Mouse (Mus musculus) heart, embryonic 10.5 days (tissue): ENCODE results near the gene Tgif2. TPM values are rescaled to one million over a fixed set of nuclear protein-coding genes. Genes with fewer than 3 reads are reported as not detected.
"Not testable (repeated sequence)": the region's sequence is repeated elsewhere in the genome, so short reads cannot be mapped to it uniquely, and the experiment has no call there.

Experiments used
- DNase-seq: peaks from one replicate; pipeline ENCODE4 v3.0.0-alpha.2; 2017; ENCODE audit warnings: low spot score
- H3K27ac ChIP-seq: fragments of 300-500 bp; sonication (generic); 2 replicates; pipeline ENCODE4 v1.5.1; 2016; ENCODE audit warnings: mild to moderate bottlenecking
- H3K27me3 ChIP-seq: fragments of 300-500 bp; sonication (generic); 2 replicates; pipeline ENCODE4 v1.6.1; 2016; ENCODE audit warnings: mild to moderate bottlenecking; ENCODE audit not compliant: poor library complexity, insufficient read depth, severe bottlenecking
- H3K36me3 ChIP-seq: fragments of 300-500 bp; sonication (generic); 2 replicates; pipeline ENCODE4 v1.6.1; 2016; ENCODE audit warnings: mild to moderate bottlenecking, moderate library complexity
- H3K4me1 ChIP-seq: fragments of 300-500 bp; sonication (generic); 2 replicates; pipeline ENCODE4 v1.6.1; 2016; ENCODE audit warnings: mild to moderate bottlenecking
- H3K4me3 ChIP-seq: fragments of 300-500 bp; sonication (generic); 2 replicates; pipeline ENCODE4 v1.5.1; 2016; ENCODE audit warnings: mild to moderate bottlenecking, moderate library complexity
- H3K9me3 ChIP-seq: fragments of 300-500 bp; sonication (generic); 2 replicates; pipeline ENCODE4 v1.6.1; 2016; ENCODE audit warnings: mild to moderate bottlenecking, moderate library complexity
- WGBS: fragments of 180-500 bp; shearing (Covaris S2); methylation state at CpG from one replicate; pipeline ENCODE4 v1.1.7; 2016; 5-methylcytosine and 5-hydroxymethylcytosine counted together
- polyA plus RNA-seq: library from polyadenylated mRNA; unstranded; fragments of >200 nt; fragmentation: Nextera tagmentation; extraction: Ambion mirVana; gene quantifications from 2 replicates; pipeline ENCODE4 v1.2.1, GENCODE M21; 2016

The Tgif2 gene
- polyA plus RNA-seq, 1 experiment from 2014 or later = 62.3 TPM

GRCm38 (mm10) chr2:156850505-156850904 is 10.7 kb downstream of the Tgif2 start:
- Histone ChIP-seq H3K27ac (no peak overlapping the region), H3K36me3 (peaks cover 89% of the 10 kb centered on the region), H3K9me3 (no peaks in the 10 kb centered on the region), H3K4me1 (peaks cover 9% of the 10 kb centered on the region), H3K4me3 (no peak overlapping the region), H3K27me3 (no peaks in the 10 kb centered on the region)
- DNase-seq = no peak
- WGBS = 92% methylated on average over 5 of the region's 5 CpGs

- not testable (repeated sequence) for H3K27ac ChIP-seq, DNase-seq, H3K9me3 ChIP-seq, H3K4me3 ChIP-seq, H3K27me3 ChIP-seq, H3K4me1 ChIP-seq
- WGBS = 94% methylated on average over 10 of the region's 13 CpGs
- H3K36me3 ChIP-seq = peaks cover 77% of the 10 kb centered on the region
These were observed 13.8 kb downstream of the Tgif2 start for GRCm38 (mm10) chr2:156853584-156853983.

GRCm38 (mm10) chr2:156853999-156854771 is 14.4 kb downstream of the Tgif2 start:
- peaks cover 73% of the 10 kb centered on the region for H3K36me3 ChIP-seq
- H3K27me3 ChIP-seq, DNase-seq, H3K9me3 ChIP-seq, H3K4me3 ChIP-seq, H3K4me1 ChIP-seq, H3K27ac ChIP-seq: not testable (repeated sequence)
- 61% methylated on average over 13 of the region's 13 CpGs for WGBS

DNA sequence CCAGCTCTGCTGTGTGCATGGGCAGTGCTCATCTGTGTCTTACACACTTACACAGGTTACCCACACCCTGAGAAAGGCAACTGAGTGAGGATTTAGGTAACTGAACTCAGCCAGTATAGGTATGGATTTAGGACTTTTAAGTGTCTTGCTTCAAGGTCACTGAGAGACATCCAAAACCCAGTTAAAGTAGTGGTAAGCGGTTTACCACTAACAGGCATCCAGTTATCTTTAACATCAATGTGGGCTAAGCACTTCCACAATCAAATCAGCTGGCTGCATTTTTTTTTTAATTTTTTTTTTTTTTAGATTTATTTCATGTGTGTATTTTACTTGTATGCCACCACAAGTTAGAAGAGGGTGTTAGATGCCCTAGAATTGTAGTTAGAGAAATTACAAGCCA is 16.5 kb downstream of the Tgif2 start:
- DNase-seq = no peak
- Histone ChIP-seq H3K4me3 (no peak overlapping the region), H3K4me1 (peaks cover 9% of the 10 kb centered on the region), H3K36me3 (peaks cover 52% of the 10 kb centered on the region), H3K27ac (no peak overlapping the region), H3K27me3 (no peaks in the 10 kb centered on the region), H3K9me3 (no peaks in the 10 kb centered on the region)
- 86% methylated on average over 1 of the region's 1 CpGs for WGBS

- no peak for DNase-seq
- Histone ChIP-seq H3K27me3 (no peaks in the 10 kb centered on the region), H3K4me3 (peak overlapping the region; percentile 27; the same call in 1 of the 2 replicates), H3K27ac (no peak overlapping the region), H3K36me3 (peaks cover 41% of the 10 kb centered on the region), H3K9me3 (no peaks in the 10 kb centered on the region), H3K4me1 (peaks cover 15% of the 10 kb centered on the region)
- WGBS = 36% methylated on average over 3 of the region's 3 CpGs
These were observed 17.6 kb downstream of the Tgif2 start for GRCm38 (mm10) chr2:156857385-156857791.

GRCm38 (mm10) chr2:156857835-156858234 is 18.0 kb downstream of the Tgif2 start, which contains the start of gene 4930518I15Rik:
Gene 4930518I15Rik (minus strand): TSS chr2:156857946.
- Histone ChIP-seq H3K36me3 (peaks cover 38% of the 10 kb centered on the region), H3K4me1 (peaks cover 15% of the 10 kb centered on the region), H3K4me3 (peak within 1 kb of the TSS; percentile 27; the same call in 1 of the 2 replicates), H3K9me3 (no peaks in the 10 kb centered on the region), H3K27me3 (no peaks in the 10 kb centered on the region), H3K27ac (no peak within 1 kb of the TSS)
- WGBS = 84% methylated on average over 2 of the region's 2 CpGs
- DNase-seq = no peak

- Histone ChIP-seq H3K27ac (no peak overlapping the region), H3K9me3 (no peaks in the 10 kb centered on the region), H3K4me1 (peaks cover 16% of the 10 kb centered on the region), H3K27me3 (no peaks in the 10 kb centered on the region), H3K4me3 (no peak overlapping the region), H3K36me3 (peaks cover 33% of the 10 kb centered on the region)
- 87% methylated on average over 7 of the region's 7 CpGs for WGBS
- DNase-seq = no peak
These were observed 18.9 kb downstream of the Tgif2 start for GRCm38 (mm10) chr2:156858671-156859070.

DNA sequence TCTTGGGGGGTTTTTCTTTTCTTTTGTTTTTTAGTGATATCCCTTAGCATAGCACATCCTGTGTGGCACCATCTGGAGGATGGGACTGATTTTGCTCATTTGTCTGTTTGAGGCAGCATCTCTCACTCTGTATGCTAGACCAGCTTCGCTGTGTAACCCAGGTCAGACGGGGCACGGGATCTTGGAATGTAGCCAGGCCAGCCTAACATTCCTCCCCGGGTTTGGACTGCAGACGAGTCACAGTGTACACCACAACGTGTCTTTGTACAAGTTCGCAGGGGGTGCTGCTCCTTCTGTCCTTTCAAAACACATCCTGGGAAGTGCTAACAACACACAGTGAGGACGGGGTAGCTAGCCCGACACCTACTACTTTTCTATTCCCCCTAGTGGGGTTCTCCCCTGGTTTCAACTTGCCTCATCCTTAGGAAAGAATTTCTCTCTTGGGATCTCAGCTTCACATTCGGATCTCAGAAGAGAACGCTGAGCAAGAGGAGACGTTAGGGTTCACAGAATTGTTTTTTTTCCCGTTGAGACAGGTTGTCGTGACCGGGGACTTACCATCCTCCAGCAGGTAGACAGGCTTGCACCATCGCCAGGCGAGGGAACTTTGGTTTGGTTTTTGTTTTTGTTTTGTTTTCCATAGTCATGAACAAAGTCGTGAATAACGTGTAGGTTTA is 22.4 kb downstream of the Tgif2 start:
- no peak for DNase-seq
- H3K27ac ChIP-seq = peak overlapping the region; percentile 94
- H3K4me3 ChIP-seq = peak overlapping the region; percentile 98
- no peaks in the 10 kb centered on the region for H3K9me3 ChIP-seq
- peaks cover 32% of the 10 kb centered on the region for H3K36me3 ChIP-seq
- H3K4me1 ChIP-seq = peaks cover 22% of the 10 kb centered on the region
- under 1% methylated on average over 19 of the region's 19 CpGs for WGBS
- H3K27me3 ChIP-seq = no peaks in the 10 kb centered on the region

- Histone ChIP-seq H3K4me1 (peaks cover 20% of the 10 kb centered on the region; the same call in 1 of the 2 replicates), H3K36me3 (peaks cover 38% of the 10 kb centered on the region), H3K27me3 (no peaks in the 10 kb centered on the region), H3K27ac (peak within 1 kb of the TSS; percentile 94), H3K9me3 (no peaks in the 10 kb centered on the region), H3K4me3 (peak within 1 kb of the TSS; percentile 98)
- WGBS = under 1% methylated on average over 96 of the region's 98 CpGs
- peak; percentile 97 for DNase-seq
These were observed 23.1 kb downstream of the Tgif2 start, which contains the start of gene Rab5if for GRCm38 (mm10) chr2:156862772-156863486. Gene Rab5if (plus strand): TSS chr2:156863128.

DNA sequence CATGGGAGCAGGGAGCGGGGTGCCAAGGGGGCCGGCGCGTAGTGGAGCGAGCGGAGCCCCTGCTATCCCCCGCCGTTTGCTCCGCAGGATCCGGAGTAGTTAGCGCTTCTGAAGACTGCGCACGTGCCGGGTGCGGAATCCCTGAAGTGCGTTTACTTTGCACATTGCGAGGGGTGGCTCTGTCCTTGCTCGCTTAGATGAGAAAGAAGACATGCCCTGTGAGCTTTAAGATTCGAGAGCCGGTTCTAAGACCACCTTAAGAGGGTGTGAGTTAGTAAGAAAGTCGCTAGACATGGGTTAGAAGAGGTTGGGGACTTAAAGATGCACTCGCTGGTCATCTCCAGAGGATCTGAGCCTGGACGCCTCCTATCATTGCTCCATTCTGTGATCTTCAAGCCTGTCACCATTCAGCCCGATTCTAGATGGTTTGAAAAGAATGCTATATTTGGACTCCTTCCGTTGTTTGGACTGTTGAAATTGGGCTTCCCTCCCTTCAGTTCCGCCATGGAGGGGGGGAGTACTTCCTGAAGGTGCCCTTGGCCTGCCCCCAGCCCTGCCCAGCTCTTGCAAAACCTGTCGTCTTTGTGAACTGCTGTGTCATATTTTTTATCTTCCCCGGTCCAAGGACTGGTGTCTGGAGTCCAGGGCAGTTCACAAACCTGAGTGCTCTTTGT is 23.8 kb downstream of the Tgif2 start:
- DNase-seq = peak; percentile 83
- Histone ChIP-seq H3K27ac (peak overlapping the region; percentile 94), H3K36me3 (peaks cover 38% of the 10 kb centered on the region), H3K9me3 (no peaks in the 10 kb centered on the region), H3K4me3 (peak overlapping the region; percentile 98), H3K27me3 (no peaks in the 10 kb centered on the region), H3K4me1 (peaks cover 20% of the 10 kb centered on the region; the same call in 1 of the 2 replicates)
- 2% methylated on average over 28 of the region's 28 CpGs for WGBS

- Histone ChIP-seq H3K27ac (peak overlapping the region; percentile 94; the same call in 1 of the 2 replicates), H3K9me3 (no peaks in the 10 kb centered on the region), H3K27me3 (no peaks in the 10 kb centered on the region), H3K4me1 (peaks cover 20% of the 10 kb centered on the region; the same call in 1 of the 2 replicates), H3K36me3 (peaks cover 45% of the 10 kb centered on the region), H3K4me3 (peak overlapping the region; percentile 98)
- WGBS = 79% methylated on average over 3 of the region's 3 CpGs
- no peak for DNase-seq
These were observed 24.7 kb downstream of the Tgif2 start for GRCm38 (mm10) chr2:156864481-156864880.

DNA sequence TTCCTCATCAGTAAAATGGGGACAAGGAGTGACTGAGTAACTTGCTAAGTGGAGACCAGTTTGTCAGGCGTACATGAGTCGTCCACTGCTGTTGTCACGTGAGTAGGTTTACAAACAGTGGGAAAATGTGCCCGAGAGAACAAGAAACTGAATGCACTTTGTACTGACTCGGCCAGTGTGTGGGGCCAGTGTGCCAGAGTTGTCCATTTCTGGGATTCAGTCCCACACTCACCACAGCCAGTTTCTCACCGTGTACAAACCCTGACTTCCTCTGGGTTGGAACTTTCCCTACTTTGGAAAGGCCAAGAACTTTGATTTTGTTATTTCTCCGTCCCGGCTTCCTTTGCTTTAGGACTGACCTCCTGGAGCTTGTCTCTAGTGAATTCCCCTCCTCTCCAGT is 29.2 kb downstream of the Tgif2 start:
- Histone ChIP-seq H3K4me1 (peaks cover 7% of the 10 kb centered on the region; the same call in 1 of the 2 replicates), H3K9me3 (no peaks in the 10 kb centered on the region)

More for the DNA sequence above, 29.2 kb downstream of the Tgif2 start:
- DNase-seq = no peak
- Histone ChIP-seq H3K36me3 (peaks cover 88% of the 10 kb centered on the region), H3K4me3 (no peak overlapping the region), H3K27me3 (no peaks in the 10 kb centered on the region), H3K27ac (no peak overlapping the region)
- WGBS = 85% methylated on average over 8 of the region's 8 CpGs
